Mouse (Mus musculus) testis, adult 2 months (tissue): ENCODE data around the gene Nt5e.

Experiments used
- CTCF ChIP-seq: fragments of 200-500 bp; IDR thresholded peaks from 2 replicates; pipeline ENCODE4 v1.5.1; 2012; ENCODE audit warnings: low read depth, mild to moderate bottlenecking, inconsistent platforms, low read length, moderate library complexity; ENCODE audit not compliant: control insufficient read depth, insufficient read depth, insufficient replicate concordance
- POLR2A ChIP-seq: fragments of 200-500 bp; IDR thresholded peaks from 2 replicates; pipeline ENCODE4 v1.6.1; 2012; ENCODE audit warnings: low read depth, mild to moderate bottlenecking, inconsistent platforms, low read length, moderate library complexity; ENCODE audit not compliant: control insufficient read depth

GRCm38 (mm10) chr9:88369666-88370065, 42.7 kb downstream of the Nt5e start:
- TF ChIP-seq CTCF (no peak), POLR2A (no peak)
